Mouse (Mus musculus): ENCODE data around the gene Unc13d. TPM values are rescaled to one million over a fixed set of nuclear protein-coding genes. Genes with fewer than 3 reads are reported as not detected.

Unc13d gene
- polyA plus RNA-seq, 1 experiment from 2014 or later = 0.33 TPM

DNA sequence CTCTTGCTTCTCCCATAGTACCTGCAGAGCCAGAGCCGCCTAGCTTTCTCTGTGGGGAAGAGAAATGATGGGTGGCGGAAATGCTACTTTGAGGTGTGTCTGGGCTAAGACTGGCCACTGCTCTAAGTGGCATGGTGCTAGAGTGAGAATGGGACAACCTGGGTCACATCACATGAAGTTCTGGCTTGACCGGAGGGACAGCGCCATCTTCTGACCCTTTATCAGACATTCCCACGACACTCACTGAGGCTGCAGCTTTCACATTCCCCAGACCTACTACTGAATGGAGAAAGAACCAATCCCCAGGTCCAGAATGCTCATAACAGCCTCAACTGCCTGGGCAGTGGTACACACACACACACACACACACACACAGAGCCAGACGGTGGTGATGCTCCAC lies 59.7 kb downstream of the Unc13d start:
- no peak for TF ChIP-seq CTCF (IDR thresholded peaks at IDR 0.05)
- ChIA-PET POLR2A (no interaction called here), CTCF (no interaction called here)
- no peaks in the 10 kb centered on the region for H3K27me3 ChIP-seq
- in situ Hi-C loops (cut with MboI; ENCODE audit: low pct_unique_long_range_greater_than_20kb) = no loop called here
- ATAC-seq (no peak), DNase-seq (ENCODE audit: low read depth, low spot score) (no peak)

DNA sequence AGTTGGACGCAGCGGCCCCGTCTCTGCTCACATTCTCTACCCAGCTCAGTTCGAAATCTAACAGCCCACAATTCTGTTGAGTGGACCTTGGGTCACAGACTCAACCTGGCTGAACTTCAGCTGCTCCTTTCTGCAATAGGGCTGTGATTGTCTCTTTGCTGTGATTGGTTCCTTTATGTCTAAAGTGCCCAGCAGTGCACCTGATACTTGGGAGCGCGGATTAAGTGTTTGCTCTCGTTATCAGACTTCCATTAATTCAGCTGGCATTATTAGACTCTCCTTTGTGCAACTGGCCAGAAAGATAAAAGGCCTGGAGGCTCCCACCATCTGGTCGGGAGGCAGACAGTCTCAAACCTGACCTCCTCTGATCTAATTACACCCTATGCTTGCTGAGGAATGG lies 62.9 kb downstream of the Unc13d start:
- ATAC-seq (no peak), DNase-seq (ENCODE audit: low read depth, low spot score) (no peak)
- ChIA-PET POLR2A (no interaction called here), CTCF (interaction anchor here (0.8 kb wide), 1 partner anchor 75 kb away, joined by 3 read pairs; no protein-coding TSS in a partner anchor)
- no peak for TF ChIP-seq CTCF (IDR thresholded peaks at IDR 0.05)
- no peaks in the 10 kb centered on the region for H3K27me3 ChIP-seq
- in situ Hi-C loops (cut with MboI; ENCODE audit: low pct_unique_long_range_greater_than_20kb) = no loop called here

DNA sequence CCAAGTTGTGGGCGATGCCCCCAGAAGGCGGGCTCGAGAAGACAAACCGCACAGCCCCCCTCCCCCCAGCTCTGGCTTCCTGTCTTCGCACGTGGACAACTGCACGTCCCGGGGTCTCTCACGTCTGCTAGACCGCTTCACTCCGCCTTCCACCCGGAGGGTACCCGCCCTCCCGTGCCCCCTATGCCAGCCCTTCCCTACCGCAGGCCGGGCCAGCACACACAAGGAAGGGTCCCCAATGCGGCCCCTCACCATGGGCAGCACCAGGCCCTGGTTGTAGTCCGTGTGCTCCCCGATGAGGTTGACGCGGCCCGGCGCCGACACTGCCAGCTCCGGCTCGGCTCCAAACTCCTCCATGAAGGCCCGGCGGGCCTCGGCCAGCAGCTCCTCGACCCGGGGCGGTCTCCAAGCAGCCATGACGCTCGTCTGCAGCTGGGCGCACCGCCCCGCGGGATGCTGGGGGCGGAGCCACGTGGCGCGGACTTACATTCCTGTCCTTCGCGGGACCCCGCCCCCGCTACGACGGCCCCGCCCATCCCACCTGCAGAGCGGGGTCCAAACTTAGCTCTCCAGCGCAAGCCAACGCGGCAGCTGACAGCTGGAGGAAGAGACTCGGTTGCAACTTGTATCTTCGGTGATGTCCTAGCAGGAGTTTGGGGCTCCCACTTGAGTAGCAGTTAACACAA lies 65.4 kb downstream of the Unc13d start, which contains the start of gene Galk1:
Gene Galk1 (minus strand): TSS at position 458 of the 686 bp plus-strand sequence.
- ATAC-seq = peak; percentile 67
- TF ChIP-seq CTCF (IDR thresholded peaks at IDR 0.05) = no peak
- ChIA-PET POLR2A (interaction anchor here (0.6 to 1.0 kb wide), 2 partner anchors 73 to 171 kb away, joined by 3 read pairs; no protein-coding TSS in a partner anchor), CTCF (interaction anchor here (0.9 to 1.2 kb wide), 3 partner anchors 8 to 69 kb away, joined by 3 to 5 read pairs (median 3); no protein-coding TSS in a partner anchor)
- in situ Hi-C loops (cut with MboI; ENCODE audit: low pct_unique_long_range_greater_than_20kb) = no loop called here
- H3K27me3 ChIP-seq = no peaks in the 10 kb centered on the region
- DNase-seq (ENCODE audit: low read depth, low spot score) = no peak

Other genes starting within 250 kb of the Unc13d start
- gene Myo15b, start 219.6 kb downstream of the Unc13d start, polyA plus RNA-seq (2021) = 1.4 TPM
- gene Smim5, start 178.0 kb downstream of the Unc13d start, polyA plus RNA-seq (2021) = 1.6 TPM
- gene Smim6, start 165.9 kb downstream of the Unc13d start, polyA plus RNA-seq (2021) = 0.53 TPM
- gene Sap30bp, start 144.7 kb downstream of the Unc13d start, polyA plus RNA-seq (2021) = 46.3 TPM
- gene Recql5, start 144.5 kb downstream of the Unc13d start, polyA plus RNA-seq (2021) = 20.9 TPM
- gene Itgb4, start 103.3 kb downstream of the Unc13d start, polyA plus RNA-seq (2021) = 0.06 TPM
- gene Galk1, start 65.2 kb downstream of the Unc13d start, polyA plus RNA-seq (2021) = 100 TPM
- 1,066 TPM for gene H3f3b, start 50.0 kb downstream of the Unc13d start, polyA plus RNA-seq (2021)
- gene Unk, start 47.6 kb downstream of the Unc13d start, polyA plus RNA-seq (2021) = 24.9 TPM
- gene Wbp2, start 9.0 kb upstream of the Unc13d start, polyA plus RNA-seq (2021) = 255 TPM
- 76.1 TPM for gene Trim47, start 49.2 kb upstream of the Unc13d start, polyA plus RNA-seq (2021)
- gene Trim65, start 53.2 kb upstream of the Unc13d start, polyA plus RNA-seq (2021) = 10.1 TPM
- gene Mrpl38, start 60.9 kb upstream of the Unc13d start, polyA plus RNA-seq (2021) = 89.7 TPM
- 49.2 TPM for gene Fbf1, start 90.2 kb upstream of the Unc13d start, polyA plus RNA-seq (2021)
- 53.6 TPM for gene Ten1, start 120.9 kb upstream of the Unc13d start, polyA plus RNA-seq (2021)
- gene Acox1, start 121.1 kb upstream of the Unc13d start, polyA plus RNA-seq (2021) = 67.1 TPM
- gene Evpl, start 160.1 kb upstream of the Unc13d start, polyA plus RNA-seq (2021) = 0.05 TPM
- 90.1 TPM for gene Srp68, start 196.3 kb upstream of the Unc13d start, polyA plus RNA-seq (2021)
- 2.2 TPM for gene Galr2, start 203.0 kb upstream of the Unc13d start, polyA plus RNA-seq (2021)
- gene Exoc7, start 229.3 kb upstream of the Unc13d start, polyA plus RNA-seq (2021) = 63.6 TPM